Mouse (Mus musculus) small intestine, adult 2 months (tissue): ENCODE results near the gene Sh3d19.

ENCODE experiments used
- CTCF ChIP-seq: fragments of 200-500 bp; IDR thresholded peaks from 2 replicates; pipeline ENCODE4 v1.5.1; 2012; ENCODE audit warnings: low read depth, mild to moderate bottlenecking, control low read depth, inconsistent platforms, low read length, moderate library complexity, mixed read lengths; ENCODE audit not compliant: insufficient replicate concordance, insufficient read length; ENCODE audit errors: extremely low read depth
- POLR2A ChIP-seq: fragments of 200-500 bp; IDR thresholded peaks from 2 replicates; pipeline ENCODE4 v1.6.1; 2012; ENCODE audit warnings: low read depth, mild to moderate bottlenecking, control low read depth, inconsistent platforms, low read length, moderate library complexity

DNA sequence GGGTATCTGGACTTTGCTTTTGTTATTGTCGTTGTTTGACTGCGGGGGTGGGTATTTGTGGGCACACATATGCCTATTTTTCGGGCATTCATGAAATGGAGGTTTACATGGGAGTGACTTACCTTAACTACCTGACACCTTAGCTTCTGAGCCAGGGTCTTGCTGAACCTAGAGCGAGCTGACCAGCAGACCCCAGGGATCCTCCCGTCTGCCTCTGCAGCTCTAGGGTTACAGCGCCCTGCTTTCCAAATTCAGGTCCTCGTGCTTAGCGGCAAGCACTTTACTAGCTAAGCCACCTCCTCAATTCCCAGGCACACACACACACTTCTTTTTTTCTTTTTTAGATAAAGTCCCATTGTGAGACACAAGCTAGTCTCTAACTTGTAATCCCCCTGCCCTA, 47.6 kb upstream of the Sh3d19 start:
- TF ChIP-seq CTCF (no peak), POLR2A (no peak)
